Mouse (Mus musculus) c-Kit-positive CD71-positive TER-119-positive erythroid progenitor cells, embryonic 14.5 days (primary cell): ENCODE data around the gene Noc3l.

Experiments
- DNase-seq: peaks from one replicate; pipeline ENCODE4 v3.0.0-alpha.2; 2013; ENCODE audit warnings: low spot score

The Noc3l gene

GRCm38 (mm10) chr19:38758685-38759472 lies 60.2 kb downstream of the Noc3l start:
- no peak for DNase-seq

- no peak for DNase-seq
Measured at GRCm38 (mm10) chr19:38758056-38758455, 61.0 kb downstream of the Noc3l start.

- DNase-seq: no peak
Measured at GRCm38 (mm10) chr19:38757161-38757560, 61.9 kb downstream of the Noc3l start.

GRCm38 (mm10) chr19:38750192-38750591 lies 68.8 kb downstream of the Noc3l start:
- no peak for DNase-seq

GRCm38 (mm10) chr19:38746492-38747014 lies 72.5 kb downstream of the Noc3l start:
- no peak for DNase-seq

GRCm38 (mm10) chr19:38745810-38746491 lies 73.1 kb downstream of the Noc3l start:
- DNase-seq: no peak

GRCm38 (mm10) chr19:38744546-38744945 lies 74.5 kb downstream of the Noc3l start:
- no peak for DNase-seq
